Mouse (Mus musculus) midbrain, embryonic 12.5 days (tissue): ENCODE data around the gene Dmkn. TPM values are rescaled to one million over a fixed set of nuclear protein-coding genes. Genes with fewer than 3 reads are reported as not detected.
A peak's percentile ranks its signal among the peaks of the same experiment; 100 is the strongest.

Source experiments
- ATAC-seq: fragments of 200-750 bp; cut with Nextera tagmentation; 2 replicates; pipeline ENCODE4 v1.8.0; 2017; ENCODE audit warnings: low read depth, moderate TSS enrichment, moderate library complexity; ENCODE audit not compliant: low FRiP score
- H3K27ac ChIP-seq: fragments of 300-500 bp; sonication (generic); replicated peaks from 2 replicates; pipeline ENCODE4 v1.5.1; 2016; ENCODE audit warnings: mild to moderate bottlenecking
- H3K27me3 ChIP-seq: fragments of 300-500 bp; sonication (generic); 2 replicates; pipeline ENCODE4 v1.6.1; 2016; ENCODE audit warnings: mild to moderate bottlenecking
- H3K36me3 ChIP-seq: fragments of 300-500 bp; sonication (generic); 2 replicates; pipeline ENCODE4 v1.6.1; 2016
- H3K4me1 ChIP-seq: fragments of 300-500 bp; sonication (generic); 2 replicates; pipeline ENCODE4 v1.6.1; 2016
- H3K4me2 ChIP-seq: fragments of 300-500 bp; sonication (generic); replicated peaks from 2 replicates; pipeline ENCODE4 v1.6.1; 2016; ENCODE audit warnings: mild to moderate bottlenecking, moderate library complexity
- H3K4me3 ChIP-seq: fragments of 300-500 bp; sonication (generic); 2 replicates; pipeline ENCODE4 v1.5.1; 2016; ENCODE audit warnings: mild to moderate bottlenecking
- H3K9ac ChIP-seq: fragments of 300-500 bp; sonication (generic); replicated peaks from 2 replicates; pipeline ENCODE4 v1.6.1; 2016; ENCODE audit warnings: mild to moderate bottlenecking, moderate library complexity
- H3K9me3 ChIP-seq: fragments of 300-500 bp; sonication (generic); 2 replicates; pipeline ENCODE4 v1.6.1; 2016; ENCODE audit warnings: mild to moderate bottlenecking
- WGBS: fragments of 180-500 bp; shearing (Covaris S2); methylation state at CpG from one replicate; pipeline ENCODE4 v1.1.7; 2016; 5-methylcytosine and 5-hydroxymethylcytosine counted together
- polyA plus RNA-seq: library from polyadenylated mRNA; unstranded; fragments of >200 nt; fragmentation: Nextera tagmentation; extraction: Ambion mirVana; gene quantifications from 2 replicates; pipeline ENCODE4 v1.2.1, GENCODE M21; 2016

Gene Dmkn
- polyA plus RNA-seq, 1 experiment from 2014 or later: 0.20 TPM

DNA sequence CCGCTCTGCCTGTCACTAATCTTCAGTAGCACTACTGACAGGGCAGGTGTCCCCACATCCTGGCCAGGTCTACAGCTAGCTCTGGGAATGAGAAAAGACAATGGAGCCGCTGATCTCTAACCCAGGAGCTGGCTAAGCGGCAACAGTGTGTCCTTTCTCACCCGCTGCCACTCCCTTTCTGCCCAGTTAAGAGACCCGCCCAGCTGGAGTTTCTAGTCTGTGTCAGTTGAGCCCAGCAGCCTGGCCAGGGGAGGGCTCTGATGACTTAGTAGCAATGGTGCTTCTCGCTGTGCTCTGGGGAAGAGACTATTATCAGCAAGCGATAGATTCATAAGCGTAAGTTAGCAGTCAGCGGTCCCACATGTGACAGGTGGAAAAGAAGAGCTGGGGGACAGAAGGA is 5.7 kb downstream of the Dmkn start:
- H3K4me1 ChIP-seq: peaks cover 3% of the 10 kb centered on the region; the same call in 1 of the 2 replicates
- H3K27me3 ChIP-seq: 0 out of 2 replicates have a peak, but pooled peaks cover 8% of the 10 kb centered on the region
- H3K9ac ChIP-seq: no peak overlapping the region
- 0 out of 2 replicates have a peak, but pooled peaks cover 2% of the 10 kb centered on the region for H3K9me3 ChIP-seq
- no peak overlapping the region for H3K4me3 ChIP-seq
- no peak overlapping the region for H3K27ac ChIP-seq
- H3K36me3 ChIP-seq: no peaks in the 10 kb centered on the region
- H3K4me2 ChIP-seq: no peak overlapping the region
- ATAC-seq: no peak
- 30% methylated on average over 9 of the region's 9 CpGs for WGBS

DNA sequence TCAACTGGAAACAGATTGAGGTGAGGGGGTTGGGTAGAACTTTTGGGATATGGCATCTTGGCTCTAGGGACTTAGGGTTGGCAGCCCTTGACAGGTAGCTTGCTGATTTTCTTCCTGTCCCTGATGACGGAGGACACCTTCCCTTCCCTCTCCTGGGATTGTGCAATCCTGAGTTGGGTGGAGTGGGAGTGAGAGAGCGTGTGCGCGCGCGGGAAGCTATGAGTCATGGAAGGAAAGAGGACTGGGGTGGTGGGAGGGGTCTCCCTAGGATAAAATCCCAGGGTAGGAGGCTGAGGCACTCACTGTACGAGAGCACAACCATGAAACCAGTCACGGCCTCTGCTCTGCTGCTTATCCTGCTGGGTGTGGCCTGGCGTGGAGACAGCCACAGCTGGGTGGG is 12.5 kb downstream of the Dmkn start:
- Histone ChIP-seq H3K4me3 (no peak overlapping the region), H3K9me3 (0 out of 2 replicates have a peak, but pooled peaks cover 2% of the 10 kb centered on the region), H3K4me2 (no peak overlapping the region), H3K36me3 (no peaks in the 10 kb centered on the region), H3K4me1 (no peaks in the 10 kb centered on the region), H3K27me3 (no peaks in the 10 kb centered on the region), H3K9ac (no peak overlapping the region), H3K27ac (no peak overlapping the region)
- WGBS: 92% methylated on average over 9 of the region's 9 CpGs
- ATAC-seq: no peak

- no peaks in the 10 kb centered on the region for H3K36me3 ChIP-seq
- no peak for ATAC-seq
- no peaks in the 10 kb centered on the region for H3K27me3 ChIP-seq
- no peak overlapping the region for H3K9ac ChIP-seq
- H3K4me2 ChIP-seq: no peak overlapping the region
- H3K4me1 ChIP-seq: no peaks in the 10 kb centered on the region
- 0 out of 2 replicates have a peak, but pooled peaks cover 2% of the 10 kb centered on the region for H3K9me3 ChIP-seq
- no peak overlapping the region for H3K27ac ChIP-seq
- no peak overlapping the region for H3K4me3 ChIP-seq
- WGBS: 43% methylated on average over 7 of the region's 7 CpGs
These were observed 13.6 kb downstream of the Dmkn start for GRCm38 (mm10) chr7:30777081-30777579.

DNA sequence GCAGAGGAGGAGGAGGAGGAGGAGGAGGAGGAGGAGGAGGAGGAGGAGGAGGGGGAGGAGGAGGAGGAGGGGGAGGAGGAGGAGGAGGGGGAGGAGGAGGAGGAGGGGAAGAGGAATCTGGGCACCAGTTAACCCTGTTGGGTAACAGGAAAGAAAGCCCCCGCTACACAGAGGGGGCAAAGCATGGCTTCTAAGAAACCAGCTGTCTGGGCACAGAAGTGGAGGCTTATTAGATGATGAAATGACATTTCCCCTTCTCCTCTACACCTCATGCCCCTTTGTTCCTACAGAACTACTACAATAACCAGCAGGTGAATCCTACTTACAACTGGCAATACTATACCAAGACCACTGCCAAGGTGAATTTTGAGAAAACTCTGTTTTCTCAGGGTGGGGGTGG is 14.4 kb downstream of the Dmkn start:
- 0 out of 2 replicates have a peak, but pooled peaks cover under 1% of the 10 kb centered on the region for H3K9me3 ChIP-seq
- H3K36me3 ChIP-seq: no peaks in the 10 kb centered on the region
- no peaks in the 10 kb centered on the region for H3K27me3 ChIP-seq
- no peak overlapping the region for H3K9ac ChIP-seq
- H3K4me3 ChIP-seq: no peak overlapping the region
- H3K4me2 ChIP-seq: no peak overlapping the region
- WGBS: 80% methylated on average over 1 of the region's 1 CpGs
- no peaks in the 10 kb centered on the region for H3K4me1 ChIP-seq
- ATAC-seq: no peak
- no peak overlapping the region for H3K27ac ChIP-seq

DNA sequence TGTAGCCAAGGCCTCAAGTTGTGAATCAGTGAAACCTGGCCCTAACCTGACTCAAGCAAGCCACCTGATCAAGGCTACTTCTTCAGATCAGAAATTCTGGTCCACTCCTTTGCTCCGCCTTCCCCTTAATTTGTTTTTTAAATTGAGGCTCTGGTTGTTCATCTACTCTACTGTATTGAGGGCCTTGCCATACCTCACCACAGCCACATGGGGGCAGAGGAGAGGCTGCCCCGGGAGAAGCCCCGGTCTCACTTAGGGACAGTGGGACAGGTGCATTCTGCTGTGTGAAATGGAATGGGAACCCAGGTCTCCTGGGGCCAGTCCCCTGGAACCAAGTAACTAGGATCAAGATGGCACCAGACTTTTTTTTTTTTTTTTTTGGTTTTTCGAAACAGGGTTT is 18.2 kb downstream of the Dmkn start:
- Histone ChIP-seq H3K9ac (no peak overlapping the region), H3K27me3 (no peaks in the 10 kb centered on the region), H3K9me3 (no peaks in the 10 kb centered on the region), H3K4me2 (no peak overlapping the region), H3K4me1 (0 out of 2 replicates have a peak, but pooled peaks cover 12% of the 10 kb centered on the region), H3K27ac (no peak overlapping the region), H3K4me3 (no peak overlapping the region), H3K36me3 (no peaks in the 10 kb centered on the region)
- ATAC-seq: no peak
- 73% methylated on average over 4 of the region's 4 CpGs for WGBS

DNA sequence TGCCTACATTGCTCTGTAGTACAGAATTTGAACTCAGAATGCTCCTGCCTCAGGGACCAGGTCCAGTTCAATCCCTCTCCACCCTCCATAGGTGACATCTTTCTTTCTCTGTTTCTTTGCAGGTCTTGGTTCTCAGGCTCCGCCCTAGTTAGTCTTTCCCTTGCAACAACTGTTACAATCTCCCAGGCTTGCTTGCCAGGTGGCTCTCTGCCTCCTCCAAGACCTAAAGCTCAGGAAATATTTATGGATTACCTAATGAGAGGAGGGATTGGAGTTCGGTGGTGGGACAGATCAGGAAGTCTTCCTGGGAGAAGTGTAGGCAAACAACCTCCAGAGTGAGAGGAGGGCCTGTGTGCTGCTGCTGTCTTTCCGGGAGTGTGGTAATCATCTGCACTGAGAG is 19.1 kb downstream of the Dmkn start:
- no peak overlapping the region for H3K4me2 ChIP-seq
- H3K27me3 ChIP-seq: no peaks in the 10 kb centered on the region
- H3K4me3 ChIP-seq: no peak overlapping the region
- no peaks in the 10 kb centered on the region for H3K9me3 ChIP-seq
- no peak overlapping the region for H3K9ac ChIP-seq
- ATAC-seq: no peak
- 91% methylated on average over 3 of the region's 3 CpGs for WGBS
- H3K4me1 ChIP-seq: 0 out of 2 replicates have a peak, but pooled peaks cover 12% of the 10 kb centered on the region
- no peaks in the 10 kb centered on the region for H3K36me3 ChIP-seq
- no peak overlapping the region for H3K27ac ChIP-seq

DNA sequence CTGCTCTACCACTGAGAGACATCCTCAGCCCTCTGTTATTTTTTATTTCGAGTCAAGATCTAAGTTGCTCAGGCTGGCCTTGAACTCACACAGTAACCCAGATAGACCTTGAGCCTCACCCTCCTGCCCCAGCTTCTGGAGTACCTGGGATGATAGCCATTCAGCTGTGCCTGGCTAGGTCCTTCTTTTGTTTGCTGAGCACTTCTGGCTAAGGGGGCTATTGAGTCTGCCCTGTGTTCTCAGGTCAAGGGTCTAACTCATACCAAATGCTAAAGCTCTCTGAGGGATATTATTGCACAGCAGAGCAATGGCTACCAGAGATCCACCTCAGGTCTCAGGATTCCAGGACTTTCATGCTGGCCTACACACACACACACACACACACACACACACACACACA is 21.6 kb downstream of the Dmkn start:
- WGBS: 58% methylated on average over 1 of the region's 1 CpGs
- 0 out of 2 replicates have a peak, but pooled peaks cover 12% of the 10 kb centered on the region for H3K4me1 ChIP-seq
- H3K9ac ChIP-seq: no peak overlapping the region
- no peaks in the 10 kb centered on the region for H3K36me3 ChIP-seq
- H3K27me3 ChIP-seq: no peaks in the 10 kb centered on the region
- no peak overlapping the region for H3K4me3 ChIP-seq
- H3K27ac ChIP-seq: no peak overlapping the region
- H3K4me2 ChIP-seq: no peak overlapping the region
- no peaks in the 10 kb centered on the region for H3K9me3 ChIP-seq
- ATAC-seq: no peak

DNA sequence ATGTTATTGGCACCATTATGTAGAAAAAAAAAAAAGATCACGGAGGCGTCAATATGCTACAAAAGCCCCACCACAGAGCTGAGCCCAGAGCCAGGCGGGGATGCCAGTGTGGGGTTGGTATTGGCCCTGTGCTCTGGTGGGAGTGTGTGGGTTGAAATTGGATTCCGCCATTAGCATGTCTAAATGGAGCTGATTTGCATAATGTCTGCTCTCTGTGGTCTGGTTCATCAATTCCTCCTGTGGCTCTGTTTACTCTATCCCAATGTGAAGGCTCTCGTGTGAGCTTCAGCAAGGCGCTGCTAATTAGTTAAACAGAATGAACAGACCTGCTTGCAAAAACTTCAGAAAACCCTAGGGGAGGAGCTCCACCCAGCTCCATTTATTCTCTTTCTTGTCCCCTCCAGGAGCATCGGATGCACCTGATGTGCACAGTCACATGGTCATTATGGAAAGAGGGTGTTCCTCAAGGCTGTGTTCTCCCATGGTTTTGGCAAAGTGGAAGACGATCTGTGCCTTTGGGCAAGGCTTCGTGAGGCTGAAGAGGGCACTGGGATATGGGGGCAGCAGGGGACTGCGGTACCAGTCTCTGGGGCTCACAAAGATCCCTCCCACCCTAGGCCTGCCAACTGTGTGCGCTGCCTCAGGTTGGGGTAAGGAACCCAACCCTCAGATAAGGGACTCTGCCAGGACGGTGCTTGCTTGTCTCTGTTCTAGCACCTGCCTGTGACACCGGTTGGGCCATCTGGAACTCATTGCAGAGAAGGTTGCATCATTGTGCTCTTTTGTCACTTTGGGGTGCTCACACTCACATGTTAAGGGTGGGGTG is 22.4 kb downstream of the Dmkn start:
- Histone ChIP-seq H3K27ac (no peak overlapping the region), H3K9ac (no peak overlapping the region), H3K4me1 (0 out of 2 replicates have a peak, but pooled peaks cover 12% of the 10 kb centered on the region), H3K4me3 (no peak overlapping the region), H3K9me3 (no peaks in the 10 kb centered on the region), H3K4me2 (no peak overlapping the region), H3K36me3 (no peaks in the 10 kb centered on the region), H3K27me3 (no peaks in the 10 kb centered on the region)
- ATAC-seq: peak; percentile 52; the same call in 1 of the 2 replicates
- 70% methylated on average over 13 of the region's 13 CpGs for WGBS

- Histone ChIP-seq H3K9ac (no peak within 1 kb of the TSS), H3K36me3 (no peaks in the 10 kb centered on the region), H3K4me1 (0 out of 2 replicates have a peak, but pooled peaks cover 12% of the 10 kb centered on the region)
These were observed 23.9 kb downstream of the Dmkn start, which contains the start of gene Krtdap for GRCm38 (mm10) chr7:30787377-30788022. Gene Krtdap, plus strand, starts transcription at chr7:30787896.

DNA sequence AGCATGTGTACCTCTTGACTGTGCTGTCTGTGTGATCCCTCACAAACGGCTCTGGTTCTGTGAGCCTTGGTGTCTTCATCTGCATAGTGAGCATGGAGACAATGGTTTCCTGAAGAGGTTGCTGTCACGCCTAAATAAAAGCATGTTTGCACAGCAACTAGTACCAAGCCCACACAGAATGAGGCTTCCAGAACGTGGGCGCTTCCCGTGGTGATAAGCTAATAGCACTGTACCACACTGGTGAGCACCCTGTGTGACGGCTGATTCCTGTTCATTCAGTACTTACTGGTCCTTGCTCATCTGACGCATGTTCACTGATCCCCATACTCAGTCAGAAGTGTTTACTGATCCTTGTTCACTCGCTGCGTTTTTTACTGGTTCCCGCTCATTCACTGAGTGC is 26.6 kb downstream of the Dmkn start:
- H3K36me3 ChIP-seq: no peaks in the 10 kb centered on the region
- H3K4me1 ChIP-seq: 0 out of 2 replicates have a peak, but pooled peaks cover 12% of the 10 kb centered on the region
- H3K9ac ChIP-seq: no peak overlapping the region
- H3K9me3 ChIP-seq: no peaks in the 10 kb centered on the region
- H3K4me2 ChIP-seq: no peak overlapping the region
- no peak overlapping the region for H3K27ac ChIP-seq
- no peaks in the 10 kb centered on the region for H3K27me3 ChIP-seq
- no peak overlapping the region for H3K4me3 ChIP-seq
- WGBS: 74% methylated on average over 10 of the region's 10 CpGs
- ATAC-seq: no peak

More at GRCm38 (mm10) chr7:30787377-30788022, 23.9 kb downstream of the Dmkn start, which contains the start of gene Krtdap:
- Histone ChIP-seq H3K27me3 (no peaks in the 10 kb centered on the region), H3K4me3 (no peak within 1 kb of the TSS), H3K27ac (no peak within 1 kb of the TSS), H3K4me2 (no peak within 1 kb of the TSS), H3K9me3 (no peaks in the 10 kb centered on the region)
- no peak for ATAC-seq
- WGBS: 47% methylated on average over 15 of the region's 15 CpGs

DNA sequence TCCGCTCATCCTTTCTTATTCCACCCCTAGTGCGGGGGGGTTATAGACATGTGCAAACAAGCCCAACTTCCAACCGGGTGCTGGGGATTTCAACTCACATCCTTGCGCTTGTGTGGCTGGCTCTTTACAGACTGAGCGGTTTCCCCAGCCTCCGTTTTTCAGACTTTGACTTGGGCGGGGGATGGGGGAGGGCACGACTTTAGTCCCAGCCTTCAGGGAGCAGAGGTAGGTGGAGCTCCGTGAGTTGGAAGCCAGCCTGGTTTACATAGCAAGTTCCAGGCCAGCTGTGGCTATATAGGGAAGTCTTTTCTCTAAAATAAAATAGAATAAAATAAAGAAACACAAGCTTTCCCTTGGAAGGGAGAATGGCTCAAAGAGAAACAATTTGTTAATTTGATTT is 28.4 kb downstream of the Dmkn start:
- ATAC-seq: no peak
- Histone ChIP-seq H3K9me3 (no peaks in the 10 kb centered on the region), H3K9ac (no peak overlapping the region), H3K4me3 (no peak overlapping the region), H3K4me1 (no peaks in the 10 kb centered on the region), H3K4me2 (no peak overlapping the region), H3K27ac (no peak overlapping the region), H3K36me3 (no peaks in the 10 kb centered on the region), H3K27me3 (no peaks in the 10 kb centered on the region)
- 27% methylated on average over 9 of the region's 9 CpGs for WGBS

DNA sequence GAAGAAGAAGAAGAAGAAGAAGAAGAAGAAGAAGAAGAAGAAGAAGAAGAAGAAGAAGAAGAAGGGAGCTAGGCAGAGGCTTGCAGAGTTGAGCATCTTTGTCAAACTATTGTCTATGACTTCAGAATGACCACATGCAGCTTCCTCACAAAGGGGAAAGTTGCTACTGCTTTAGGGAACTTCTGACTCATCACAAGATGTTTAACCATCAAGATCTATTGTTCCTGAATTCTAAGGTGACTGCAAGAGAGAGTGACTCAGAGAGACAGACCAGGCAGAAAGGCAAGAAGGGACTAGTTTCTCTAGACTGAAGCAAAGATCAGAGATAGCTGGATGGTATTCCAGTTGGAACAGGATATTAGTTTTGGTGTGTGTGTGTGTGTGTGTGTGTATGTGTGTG is 31.4 kb downstream of the Dmkn start:
- Histone ChIP-seq H3K4me2 (no peak overlapping the region), H3K27ac (no peak overlapping the region), H3K4me1 (no peaks in the 10 kb centered on the region), H3K9me3 (no peaks in the 10 kb centered on the region), H3K9ac (no peak overlapping the region), H3K4me3 (no peak overlapping the region), H3K36me3 (no peaks in the 10 kb centered on the region), H3K27me3 (no peaks in the 10 kb centered on the region)
- no peak for ATAC-seq
